ENCODE assay signal across 14 mouse cellular contexts in genomic region chr4:145009437-145009836, GRCm38 (mm10).
DNase-seq lines count a peak whose midpoint lies in the region; ATAC-seq lines count a peak whose summit lies in the region.
"Had no signal": no experiment of that assay in that cellular context is flagged by ENCODE, and none has a peak within 500 bp of the region (broad histone marks: within the 10 kb centered on the region; RNA-seq: fewer than 3 reads in every experiment).

No protein-coding gene starts in this region.

- WGBS in limb, embryonic 12.5 days = 3% methylated on average over 3 of the region's 3 CpGs

- H3K27me3 ChIP-seq in limb, embryonic 12.5 days = no peaks in the 10 kb centered on the region
- H3K27me3 ChIP-seq: hindbrain, embryonic 15.5 days; megakaryocyte, embryonic 14.5 days had no signal

- no peaks in the 10 kb centered on the region for H3K9me3 ChIP-seq in limb, embryonic 12.5 days
- H3K9me3 ChIP-seq: hindbrain, embryonic 15.5 days; megakaryocyte, embryonic 14.5 days had no signal

- peak overlapping the region; percentile 61 for H3K27ac ChIP-seq in brown adipose tissue, adult 24 weeks (replicated peaks; ENCODE audit: low read depth, low read length)
- H3K27ac ChIP-seq in limb, embryonic 12.5 days = peak overlapping the region; percentile 64
- H3K27ac ChIP-seq: hindbrain, embryonic 15.5 days had no signal

- ATAC-seq in limb, embryonic 12.5 days (ENCODE audit: insufficient number of reproducible peaks, insufficient read depth, low FRiP score, low TSS enrichment, low read depth) = peak; percentile 78; the same call in 1 of the 2 replicates
- no peak for ATAC-seq in cerebellum, adult (ENCODE audit: insufficient number of reproducible peaks, low FRiP score, low TSS enrichment)
- ATAC-seq: forebrain, embryonic 14.5 days had no signal

- no peak overlapping the region for H3K4me2 ChIP-seq in limb, embryonic 12.5 days
- H3K4me2 ChIP-seq: hindbrain, embryonic 15.5 days had no signal

- H3K9ac ChIP-seq in limb, embryonic 12.5 days (replicated peaks) = no peak overlapping the region
- H3K9ac ChIP-seq: hindbrain, embryonic 15.5 days had no signal

- DNase-seq in kidney, adult 11 months = peak; percentile 70
- DNase-seq in kidney, postnatal 4 days = no peak
- peak; percentile 63 to 71 for DNase-seq in kidney, adult 8-10 months
- no peak for DNase-seq in embryo, embryonic 9.5 days (ENCODE audit: extremely low spot score)
- DNase-seq in retina, embryonic 14.5 days (ENCODE audit: low spot score) = no peak
- DNase-seq: B cell, adult 2 months; cerebellum, adult 11 months; gastrocnemius, postnatal 10 days had no signal

- H3K4me3 ChIP-seq in brown adipose tissue, adult 24 weeks (ENCODE audit: insufficient read depth, low read depth, low read length) = no peak overlapping the region
- H3K4me3 ChIP-seq in limb, embryonic 12.5 days (replicated peaks) = no peak overlapping the region
- H3K4me3 ChIP-seq: hindbrain, embryonic 15.5 days; megakaryocyte, embryonic 14.5 days had no signal

- H3K36me3 ChIP-seq in limb, embryonic 12.5 days = peaks cover 15% of the 10 kb centered on the region

- peaks cover 23% of the 10 kb centered on the region for H3K4me1 ChIP-seq in brown adipose tissue, adult 24 weeks (ENCODE audit: control insufficient read depth, insufficient read depth, insufficient read length, low read length)
- peaks cover 36% of the 10 kb centered on the region for H3K4me1 ChIP-seq in limb, embryonic 12.5 days (replicated peaks)

Comparison
In these comparisons a context has a peak if more than half of its experiments do, and no peak if none do; other contexts are left out.
1. DNase-seq: peak in kidney, adult 11 months (single experiment) and kidney, adult 8-10 months (2 of 2); none in kidney, postnatal 4 days (0 of 2), embryo, embryonic 9.5 days (single experiment) and retina, embryonic 14.5 days (single experiment).